Mouse (Mus musculus) cerebral cortex, adult 2 months (tissue): Measurements from ENCODE around the gene Pde10a.

Experiments used
- WGBS: fragments of 180-500 bp; shearing (Covaris S2); methylation state at CpG from one replicate; pipeline ENCODE4 v1.1.7; 2018; 5-methylcytosine and 5-hydroxymethylcytosine counted together

Gene Pde10a

DNA sequence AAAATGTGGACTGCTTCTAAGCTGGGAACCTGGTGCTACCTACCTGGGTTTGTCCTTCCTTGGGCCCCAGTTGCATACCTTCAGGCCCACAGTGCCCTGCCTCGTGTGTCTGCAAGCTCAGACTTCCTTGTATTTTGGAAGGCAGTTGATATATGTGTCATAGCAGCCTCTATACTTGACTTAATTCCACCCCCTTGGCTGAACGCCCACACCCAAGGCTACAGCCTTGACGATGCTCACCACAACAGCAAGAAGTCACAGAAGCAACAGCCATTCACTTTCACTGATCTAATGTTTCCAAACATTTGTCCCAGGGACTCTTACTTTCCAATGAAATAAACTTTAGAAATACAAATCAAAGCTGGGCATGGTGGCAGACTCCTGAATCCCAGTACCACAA lies 123.1 kb downstream of the Pde10a start:
- 50% methylated on average over 3 of the region's 3 CpGs for WGBS

DNA sequence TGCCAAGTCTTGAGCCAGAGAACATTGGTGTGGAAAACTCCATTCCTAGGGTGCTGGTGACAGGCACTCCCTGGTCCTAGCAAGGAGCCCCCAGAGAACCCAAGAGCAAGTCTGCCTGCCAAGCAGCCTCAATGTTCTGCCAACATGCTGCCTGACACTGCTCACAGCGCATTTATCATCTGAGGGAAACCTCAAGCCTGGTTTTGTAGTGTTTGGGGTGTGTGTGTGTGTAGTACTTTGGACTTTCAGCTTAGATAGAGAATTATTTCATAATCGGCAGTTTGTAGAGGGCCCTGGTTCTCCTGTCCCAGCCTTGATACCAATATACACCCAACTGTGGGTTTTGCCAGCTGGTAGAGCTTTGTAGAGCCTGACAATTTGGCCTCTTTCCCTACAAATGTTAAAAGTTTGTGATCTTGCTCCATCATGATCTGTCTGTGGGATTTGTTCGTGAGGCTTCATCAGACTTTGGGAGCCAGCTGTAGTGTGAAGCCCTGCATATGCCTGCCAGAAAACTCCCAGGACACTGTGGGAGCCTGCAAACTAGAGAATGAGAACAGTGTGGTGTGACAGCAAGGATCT lies 127.6 kb downstream of the Pde10a start:
- WGBS, result 56% methylated on average over 3 of the region's 3 CpGs

DNA sequence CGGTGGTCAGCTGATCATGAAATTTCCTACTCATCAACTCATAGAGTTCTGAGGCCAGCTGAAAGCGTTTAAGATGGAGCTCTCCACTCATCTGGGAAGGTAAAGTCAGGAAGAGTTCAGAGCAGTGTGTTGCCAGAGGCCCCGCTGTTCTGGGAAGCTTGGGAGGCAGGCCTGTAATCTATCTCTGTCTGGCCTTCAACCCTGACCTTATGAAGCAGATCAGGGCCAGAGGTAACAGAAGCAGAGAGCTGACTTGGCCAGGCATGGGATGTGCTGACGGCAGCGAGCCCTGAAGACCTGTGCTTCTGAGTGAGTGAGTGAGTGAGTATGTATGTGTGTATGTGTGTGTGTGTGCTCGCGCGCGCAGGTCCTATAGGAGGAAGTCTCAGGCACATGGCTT lies 132.5 kb downstream of the Pde10a start:
- WGBS, result 93% methylated on average over 9 of the region's 9 CpGs

DNA sequence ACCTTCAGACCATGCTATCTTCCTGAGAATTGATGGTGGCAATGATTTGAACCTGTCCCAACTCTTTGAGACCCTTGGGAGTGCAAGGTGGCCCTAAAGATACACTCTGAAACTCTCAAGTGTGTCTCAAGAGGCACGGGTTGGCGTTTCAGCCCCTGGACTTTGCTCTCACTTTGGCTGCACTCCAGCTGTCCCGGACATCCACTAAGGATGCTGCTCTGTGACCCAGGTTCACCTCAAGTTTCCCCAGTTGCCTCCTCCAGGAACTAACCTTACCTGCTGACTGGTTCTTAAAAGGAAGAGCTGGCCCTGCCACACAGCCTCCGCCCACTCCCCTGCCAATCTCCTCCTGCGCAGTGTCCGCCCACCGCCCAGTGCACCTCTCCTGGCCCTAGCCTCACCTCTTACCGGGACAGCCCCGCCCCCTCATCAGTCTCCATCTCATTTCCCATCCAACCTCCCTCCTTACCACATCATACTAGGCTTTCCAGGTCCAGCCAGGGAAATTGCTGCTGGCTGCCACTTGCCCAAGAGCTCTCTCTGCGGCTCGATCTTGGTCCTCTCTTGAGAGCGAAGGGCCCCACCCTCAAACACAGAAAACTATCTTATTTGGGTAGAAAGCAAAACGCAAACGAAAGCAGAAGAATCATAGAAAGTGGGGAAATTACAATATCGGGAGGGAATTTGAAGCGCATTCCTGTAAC lies 133.7 kb downstream of the Pde10a start:
- 66% methylated on average over 16 of the region's 16 CpGs for WGBS

- 63% methylated on average over 5 of the region's 5 CpGs for WGBS
These were observed 141.7 kb downstream of the Pde10a start for GRCm38 (mm10) chr17:8666912-8667311.

- 81% methylated on average over 2 of the region's 2 CpGs for WGBS
These were observed 149.5 kb downstream of the Pde10a start for GRCm38 (mm10) chr17:8674651-8675050.

DNA sequence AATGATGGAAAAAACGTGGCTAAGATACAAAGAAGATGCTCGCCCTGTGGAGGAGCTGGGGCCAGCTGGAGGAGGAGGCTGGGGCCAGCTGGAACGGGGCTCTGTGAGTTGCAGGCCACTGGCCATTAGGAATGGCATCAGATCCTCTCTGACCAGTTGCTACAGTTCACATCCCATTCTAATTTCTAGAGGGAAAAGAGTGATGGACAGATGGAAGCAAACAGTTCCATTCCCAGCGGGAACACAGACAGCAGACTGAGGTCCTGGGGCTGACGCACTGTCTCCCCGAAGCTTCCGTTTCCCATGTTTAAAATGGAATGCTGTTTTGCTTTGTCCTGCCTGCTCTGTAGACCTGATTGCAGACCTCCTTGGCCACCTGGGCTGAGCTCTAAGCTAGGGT lies 161.2 kb downstream of the Pde10a start:
- WGBS, result 66% methylated on average over 7 of the region's 7 CpGs

- 81% methylated on average over 3 of the region's 3 CpGs for WGBS
These were observed 162.9 kb downstream of the Pde10a start for GRCm38 (mm10) chr17:8688096-8688495.

- 83% methylated on average over 1 of the region's 1 CpGs for WGBS
These were observed 173.1 kb downstream of the Pde10a start for GRCm38 (mm10) chr17:8698265-8698664.

DNA sequence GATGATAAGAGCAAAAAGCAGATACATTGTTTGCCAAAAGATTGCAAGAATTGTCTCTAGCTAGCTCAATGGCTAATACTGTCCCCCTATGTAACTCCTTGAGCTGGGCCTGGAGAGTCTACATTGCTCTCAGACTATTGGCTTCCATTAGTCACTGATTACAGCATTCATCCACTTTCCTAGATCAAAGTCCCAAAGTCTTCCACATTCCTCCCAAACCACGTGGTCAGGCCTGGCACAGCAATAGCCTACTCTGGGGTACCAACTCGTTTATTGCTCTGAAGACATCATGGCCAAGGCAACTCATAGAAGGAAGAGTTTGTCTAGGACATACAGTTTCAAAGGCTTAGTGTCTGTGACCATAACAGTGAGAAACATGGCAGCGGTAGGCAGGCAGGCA lies 173.6 kb downstream of the Pde10a start:
- 77% methylated on average over 3 of the region's 3 CpGs for WGBS

DNA sequence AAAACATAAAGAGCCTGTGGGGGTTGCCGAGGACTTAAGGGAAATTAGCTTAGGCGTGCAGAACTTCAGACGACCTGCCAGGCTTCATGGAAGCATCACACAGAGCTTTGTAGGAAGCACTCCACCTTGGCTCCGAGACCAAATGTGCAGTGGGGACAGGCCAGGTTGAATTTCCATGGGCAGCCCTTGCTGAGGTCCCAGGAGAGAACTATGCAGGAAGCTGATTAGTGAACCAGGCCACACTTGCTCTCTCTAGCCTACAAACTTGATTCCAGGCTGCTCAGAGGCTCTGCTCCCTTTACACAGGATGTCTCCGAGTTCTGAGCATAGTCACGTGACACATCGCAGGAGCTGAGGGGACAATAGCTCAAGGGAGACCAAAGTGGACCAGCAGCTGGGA lies 175.9 kb downstream of the Pde10a start:
- 74% methylated on average over 7 of the region's 7 CpGs for WGBS

DNA sequence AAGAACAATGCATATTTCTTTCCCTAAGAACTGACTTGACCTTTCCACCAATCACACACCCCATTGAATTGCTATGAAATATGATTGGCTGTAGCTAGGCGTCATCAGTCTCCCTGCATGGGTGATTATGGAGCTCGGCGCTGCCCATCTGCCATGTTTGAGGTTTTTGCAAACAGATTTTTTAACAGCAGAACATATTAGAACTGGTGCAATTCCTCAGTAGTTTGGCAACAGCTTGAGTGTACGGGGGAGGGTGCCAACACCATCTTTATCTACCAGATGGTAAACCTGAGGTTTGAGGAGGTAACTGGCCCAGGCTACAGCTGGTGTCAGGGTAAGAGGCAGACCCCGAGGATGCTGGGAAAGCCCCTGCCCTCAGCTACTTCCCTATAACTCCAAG lies 177.3 kb downstream of the Pde10a start:
- WGBS, result 52% methylated on average over 5 of the region's 5 CpGs

DNA sequence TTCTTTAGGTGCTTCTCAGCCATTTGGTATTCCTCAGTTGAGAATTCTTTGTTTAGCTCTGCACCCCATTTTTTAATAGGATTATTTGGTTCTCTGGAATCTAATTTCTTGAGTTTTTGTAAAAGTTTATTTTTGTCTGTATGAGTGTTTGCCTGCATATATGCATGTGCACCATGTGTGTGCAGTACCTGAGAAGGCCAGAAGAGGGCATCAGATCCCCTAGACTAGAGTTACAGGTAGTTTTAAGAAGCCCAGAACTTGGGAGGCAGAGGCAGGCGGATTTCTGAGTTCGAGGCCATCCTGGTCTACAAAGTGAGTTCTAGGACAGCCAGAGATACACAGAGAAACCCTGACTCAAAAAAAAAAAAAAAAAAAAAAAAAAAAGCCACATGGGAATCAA lies 187.6 kb downstream of the Pde10a start:
- 91% methylated on average over 2 of the region's 2 CpGs for WGBS

DNA sequence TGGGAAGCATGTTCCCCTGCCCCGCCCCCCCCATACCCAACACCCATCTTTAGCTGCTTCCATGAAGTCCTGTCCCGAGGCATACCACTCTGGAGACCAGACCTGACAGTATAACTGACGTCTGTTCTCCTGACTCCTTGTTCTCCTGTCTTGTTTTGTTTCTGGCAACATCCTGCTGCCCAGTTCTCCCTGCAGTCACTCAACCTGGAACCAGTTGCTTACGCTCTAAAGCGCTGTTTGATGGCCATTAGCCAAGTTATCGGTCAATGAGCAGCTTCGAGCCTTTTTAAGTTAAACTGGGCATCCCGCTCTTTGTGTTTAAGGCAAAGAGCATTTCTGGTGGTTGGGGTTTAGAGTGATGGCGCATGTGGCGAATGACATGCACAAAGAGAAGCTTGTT lies 195.8 kb downstream of the Pde10a start:
- 71% methylated on average over 10 of the region's 10 CpGs for WGBS

- WGBS, result 76% methylated on average over 8 of the region's 8 CpGs
These were observed 199.3 kb downstream of the Pde10a start for GRCm38 (mm10) chr17:8724464-8724974.

DNA sequence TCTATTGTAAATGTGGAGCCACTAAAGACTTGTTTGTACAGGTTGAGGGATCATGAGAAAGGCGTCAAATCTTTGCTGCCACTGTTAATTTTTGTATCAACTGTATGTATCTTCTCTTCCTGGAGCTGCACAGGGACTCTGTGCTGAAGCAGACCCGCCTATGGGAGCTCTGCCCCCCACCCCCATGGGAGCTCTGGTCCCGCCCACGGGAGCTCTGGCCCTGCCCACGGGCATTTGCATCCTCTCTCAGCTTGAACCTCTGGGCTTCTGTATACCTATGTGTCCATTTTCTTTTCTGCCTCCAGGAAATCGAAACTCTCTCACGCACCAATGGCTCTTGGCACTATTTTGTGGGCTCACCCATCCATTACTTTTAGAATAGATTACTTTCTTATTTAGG lies 203.5 kb downstream of the Pde10a start:
- 50% methylated on average over 7 of the region's 7 CpGs for WGBS

DNA sequence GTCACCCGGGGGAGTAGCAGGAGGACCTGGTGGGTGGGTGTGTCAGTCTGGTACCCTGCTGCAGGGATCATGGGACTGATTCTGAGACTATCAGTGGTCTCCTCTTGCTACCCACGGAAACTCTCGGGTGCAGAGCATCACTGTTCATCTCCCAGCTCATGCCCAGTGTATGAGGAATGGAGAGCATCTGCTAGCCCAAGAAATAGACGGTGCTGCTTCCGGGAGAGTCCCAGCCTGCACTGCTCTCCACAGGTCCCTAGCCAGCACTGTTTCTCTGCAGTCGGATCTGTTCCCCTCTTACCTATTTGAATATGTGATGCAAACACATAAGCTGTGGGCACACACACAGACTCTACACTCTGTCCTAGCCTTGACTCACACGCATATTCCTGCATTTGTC lies 204.6 kb downstream of the Pde10a start:
- 54% methylated on average over 7 of the region's 7 CpGs for WGBS

DNA sequence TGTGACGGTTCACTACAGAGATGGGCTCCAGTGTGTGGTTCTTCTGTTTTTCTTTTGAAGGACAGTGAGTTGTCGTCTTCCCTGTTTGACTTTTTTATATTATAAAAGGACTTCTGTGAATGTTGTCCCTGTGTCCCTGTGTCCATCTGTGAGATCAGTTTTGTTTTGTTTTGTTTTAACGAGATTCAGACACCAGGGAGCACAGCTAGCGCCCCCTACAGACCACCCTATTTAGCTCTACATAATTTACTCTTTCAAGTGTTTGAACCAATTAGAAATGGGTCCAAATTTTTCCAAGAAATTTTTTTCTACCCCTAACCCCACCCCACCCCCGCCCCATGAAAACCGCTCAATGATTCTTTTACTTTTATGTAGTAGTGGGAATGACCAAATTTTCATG lies 205.9 kb downstream of the Pde10a start:
- 58% methylated on average over 6 of the region's 6 CpGs for WGBS

DNA sequence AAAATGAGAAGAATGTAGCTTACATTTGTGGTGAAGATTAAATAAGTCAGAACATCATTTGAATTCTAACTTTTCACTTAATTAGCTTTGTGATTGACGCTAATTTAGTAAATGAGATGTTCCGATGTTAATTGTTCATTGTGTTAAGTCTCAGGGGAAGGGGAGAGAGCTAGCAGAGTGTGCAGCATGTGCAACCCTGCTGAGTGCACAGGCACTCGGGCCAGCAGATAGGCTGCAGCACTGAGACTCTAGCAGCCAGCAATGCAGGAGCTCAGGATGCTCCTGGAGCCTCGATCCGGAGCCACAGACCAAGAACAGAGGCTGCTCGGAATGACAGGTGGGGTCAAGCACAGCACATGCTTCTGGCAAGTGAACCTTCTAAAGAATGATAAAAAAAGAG lies 211.1 kb downstream of the Pde10a start:
- 71% methylated on average over 6 of the region's 6 CpGs for WGBS

DNA sequence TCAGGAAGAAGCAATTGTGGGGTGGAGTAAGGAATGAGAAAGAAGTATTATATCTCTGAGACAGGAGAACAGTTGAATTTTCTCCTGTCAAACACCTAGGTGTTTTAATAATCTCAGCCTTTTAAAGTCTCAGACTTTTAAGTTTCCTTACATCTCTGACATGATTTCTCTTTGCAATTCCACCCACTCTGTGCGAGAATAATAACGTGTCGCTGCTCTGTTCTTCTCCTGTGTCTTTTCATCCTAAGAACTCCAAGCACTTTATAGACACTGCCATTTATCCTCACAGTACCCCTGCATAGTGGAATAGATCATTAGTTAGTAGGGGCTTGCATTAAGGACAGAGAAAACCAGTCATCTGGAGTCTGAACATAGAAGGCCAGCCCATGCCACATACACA lies 217.6 kb downstream of the Pde10a start:
- 53% methylated on average over 3 of the region's 3 CpGs for WGBS

DNA sequence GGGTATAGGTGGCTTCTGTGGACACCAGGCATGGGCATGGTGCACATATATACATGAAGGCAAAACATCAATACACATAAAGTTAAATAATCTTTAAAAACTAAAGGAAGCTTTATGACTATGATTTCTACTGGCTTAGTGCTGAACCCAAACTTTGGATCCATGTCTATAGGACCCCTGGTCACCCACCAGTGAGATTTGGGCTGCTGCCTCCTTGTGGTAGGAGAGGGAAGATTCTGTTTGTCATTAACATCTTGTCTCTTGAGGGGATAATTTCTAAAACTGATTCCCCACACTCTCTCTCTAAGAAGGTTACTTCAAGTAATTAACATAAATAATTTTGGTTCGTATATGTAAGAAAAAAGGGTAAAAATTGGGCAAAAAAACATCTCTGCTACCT lies 220.2 kb downstream of the Pde10a start:
- WGBS, result 61% methylated on average over 1 of the region's 1 CpGs

GRCm38 (mm10) chr17:8749426-8749825 lies 224.3 kb downstream of the Pde10a start:
- 63% methylated on average over 4 of the region's 4 CpGs for WGBS

GRCm38 (mm10) chr17:8757576-8757975 lies 232.4 kb downstream of the Pde10a start:
- WGBS, result 89% methylated on average over 5 of the region's 5 CpGs

GRCm38 (mm10) chr17:8763248-8763647 lies 238.1 kb downstream of the Pde10a start:
- 15% methylated on average over 1 of the region's 1 CpGs for WGBS
